Mouse (Mus musculus) left cerebral cortex, postnatal 36 days (tissue): ENCODE measurements around the gene Usp19. TPM values are rescaled to one million over a fixed set of nuclear protein-coding genes. Genes with fewer than 3 reads are reported as not detected.
A peak's percentile ranks its signal among the peaks of the same experiment; 100 is the strongest.

Experiments
- DNase-seq, 2 experiments: peaks; one replicate each; pipeline ENCODE4 v3.0.0; 2021 to 2022; ENCODE audit warnings: low spot score in 2 of 2, mixed read lengths in 1 of 2
- intact Hi-C: fragments of 180-260 bp; cut with DNase I; formaldehyde crosslinking; loops from one replicate; pipeline ENCODE4 v1.15.1; 2025
- total RNA-seq, 2 experiments: library from RNA; stranded (reverse); gene quantifications; 2 replicates each; pipeline ENCODE4 v1.2.3; 2021

Gene Usp19
- total RNA-seq, 2 experiments from 2014 or later: 124 to 154 TPM

DNA sequence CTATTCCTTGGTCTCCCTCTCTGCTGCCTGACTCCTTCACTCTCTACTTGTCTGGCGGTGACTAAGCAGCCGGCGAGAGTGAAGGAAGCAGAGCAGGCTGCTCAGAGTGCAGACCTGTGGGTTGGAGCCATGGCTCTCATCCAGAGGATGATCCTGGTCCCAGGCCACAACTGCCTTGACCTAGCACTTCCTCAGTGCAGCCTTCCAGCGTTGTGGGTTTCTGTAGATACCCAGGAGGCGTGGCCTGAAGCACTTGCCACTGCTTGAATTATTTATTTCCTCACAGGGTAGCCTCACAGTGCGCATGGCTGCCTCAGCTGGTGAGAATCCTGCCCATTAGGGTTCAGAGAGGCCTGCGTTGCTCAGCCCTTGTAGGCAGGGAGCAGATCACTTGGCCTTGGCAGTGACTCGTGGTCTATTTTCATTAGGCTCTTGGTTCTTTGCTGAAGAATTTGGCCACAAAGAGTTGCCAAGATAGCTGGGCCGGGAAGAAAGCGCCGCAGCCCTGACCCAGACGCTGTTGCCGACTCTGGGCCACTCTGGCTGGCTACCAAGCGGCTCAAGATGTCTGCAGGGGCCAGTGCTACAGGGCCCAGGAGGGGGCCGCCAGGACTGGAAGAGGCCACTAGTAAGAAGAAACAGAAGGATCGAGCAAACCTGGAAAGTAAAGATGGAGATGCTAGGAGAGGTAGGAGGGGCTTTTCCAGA lies 1.8 kb downstream of the Usp19 start:
- intact Hi-C loops: no loop called here
- no peak for DNase-seq

DNA sequence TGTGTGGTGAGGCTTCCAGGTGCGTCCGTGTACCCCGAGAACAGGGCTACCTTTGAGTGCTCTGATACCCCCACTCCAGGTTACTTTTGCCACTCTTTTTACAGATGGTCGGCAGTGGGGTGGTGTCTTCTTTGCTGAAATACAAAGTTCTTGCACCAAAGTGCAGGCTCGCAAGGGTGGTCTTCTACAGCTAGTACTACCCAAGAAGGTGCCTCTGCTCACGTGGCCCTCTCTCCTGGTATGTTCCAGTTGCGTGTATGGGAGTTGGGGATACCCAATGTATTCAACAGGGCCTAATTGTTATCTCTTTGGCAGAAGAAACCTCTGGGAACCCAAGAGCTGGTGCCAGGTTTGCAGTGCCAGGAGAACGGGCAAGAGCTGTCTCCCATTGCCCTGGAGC lies 2.8 kb downstream of the Usp19 start:
- intact Hi-C loops: no loop called here

DNA sequence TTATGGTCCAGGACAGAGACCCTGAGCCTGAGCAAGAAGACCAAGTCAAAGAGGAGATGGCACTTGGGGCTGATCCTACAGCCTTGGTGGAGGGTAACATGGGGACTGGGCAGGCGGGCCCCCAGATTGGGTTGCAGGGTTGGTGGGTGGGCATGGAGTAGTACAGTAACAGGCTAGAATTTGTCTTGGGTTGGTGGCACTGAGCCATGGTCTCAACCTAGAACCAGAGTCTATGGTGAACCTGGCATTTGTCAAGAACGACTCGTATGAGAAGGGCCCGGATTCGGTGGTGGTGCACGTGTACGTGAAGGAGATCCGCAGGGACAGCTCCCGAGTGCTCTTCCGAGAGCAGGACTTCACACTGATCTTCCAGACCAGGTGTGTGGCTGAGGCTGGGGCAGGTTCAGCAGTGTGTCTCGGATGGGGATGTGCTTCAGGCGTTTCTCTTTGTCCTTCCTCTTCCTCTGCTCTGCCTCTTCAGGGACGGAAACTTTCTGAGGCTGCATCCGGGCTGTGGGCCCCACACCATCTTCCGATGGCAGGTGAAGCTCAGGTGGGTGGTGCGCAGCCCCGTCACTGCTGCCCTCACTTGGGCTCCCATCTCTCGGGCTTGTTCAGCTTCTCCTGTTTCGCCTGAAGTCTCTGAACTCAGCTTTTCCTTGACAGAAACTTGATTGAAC lies 3.9 kb downstream of the Usp19 start:
- DNase-seq: no peak
- intact Hi-C loops: no loop called here

More for the DNA sequence above, 2.8 kb downstream of the Usp19 start:
- no peak for DNase-seq

DNA sequence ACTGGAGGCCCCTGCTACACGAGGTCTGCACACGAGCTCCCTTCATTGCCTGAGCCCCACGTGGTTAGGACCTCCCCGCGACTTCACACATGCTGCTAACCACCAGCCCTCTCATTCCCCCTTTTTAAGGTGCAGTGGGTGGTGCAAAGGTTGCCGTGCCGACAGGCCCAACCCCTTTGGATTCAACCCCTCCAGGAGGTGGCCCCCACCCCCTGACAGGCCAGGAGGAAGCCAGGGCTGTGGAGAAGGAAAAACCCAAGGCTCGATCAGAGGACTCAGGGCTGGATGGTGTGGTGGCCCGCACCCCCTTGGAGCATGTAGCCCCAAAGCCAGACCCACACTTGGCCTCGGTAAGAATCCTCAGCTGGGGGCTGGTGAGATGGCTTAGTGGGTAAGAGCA lies 4.5 kb downstream of the Usp19 start:
- intact Hi-C loops: loop anchor here (5.0 kb wide), 1 partner anchor 72 kb away; the partner anchor contains the start of genes Dalrd3 and Ndufaf3
- DNase-seq: no peak

DNA sequence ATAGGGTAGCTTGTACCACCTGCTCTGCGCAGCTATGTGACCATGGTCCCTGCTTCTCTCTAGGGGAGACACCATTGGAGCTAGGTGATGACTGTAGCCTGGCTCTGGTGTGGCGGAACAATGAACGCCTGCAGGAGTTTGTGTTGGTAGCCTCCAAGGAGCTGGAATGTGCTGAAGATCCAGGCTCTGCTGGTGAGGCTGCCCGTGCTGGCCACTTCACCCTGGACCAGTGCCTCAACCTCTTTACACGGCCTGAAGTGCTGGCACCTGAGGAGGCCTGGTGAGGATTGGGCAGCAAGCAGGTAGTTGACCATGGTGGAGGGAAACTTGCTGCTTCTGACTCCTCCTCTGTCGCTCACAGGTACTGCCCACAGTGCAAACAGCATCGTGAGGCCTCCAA lies 8.8 kb downstream of the Usp19 start:
- DNase-seq: no peak
- intact Hi-C loops: loop anchor here (5.0 kb wide), 1 partner anchor 68 kb away; the partner anchor contains the start of genes Dalrd3 and Ndufaf3

DNA sequence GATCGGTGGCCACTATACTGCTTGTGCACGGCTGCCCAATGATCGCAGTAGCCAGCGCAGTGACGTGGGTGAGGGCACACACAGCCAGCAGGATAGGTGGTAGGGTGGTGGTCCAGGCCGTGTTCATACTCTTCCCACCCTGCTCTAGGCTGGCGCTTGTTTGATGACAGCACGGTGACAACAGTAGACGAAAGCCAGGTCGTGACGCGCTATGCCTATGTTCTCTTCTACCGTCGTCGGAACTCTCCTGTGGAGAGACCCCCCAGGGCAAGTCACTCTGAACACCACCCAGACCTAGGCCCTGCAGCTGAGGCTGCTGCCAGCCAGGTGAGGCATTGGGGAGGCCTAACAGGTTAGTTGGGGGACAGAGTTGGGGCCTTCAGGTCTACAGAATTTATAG lies 9.5 kb downstream of the Usp19 start:
- intact Hi-C loops: loop anchor here (5.0 kb wide), 1 partner anchor 67 kb away; the partner anchor contains the start of genes Dalrd3 and Ndufaf3
- DNase-seq: no peak

DNA sequence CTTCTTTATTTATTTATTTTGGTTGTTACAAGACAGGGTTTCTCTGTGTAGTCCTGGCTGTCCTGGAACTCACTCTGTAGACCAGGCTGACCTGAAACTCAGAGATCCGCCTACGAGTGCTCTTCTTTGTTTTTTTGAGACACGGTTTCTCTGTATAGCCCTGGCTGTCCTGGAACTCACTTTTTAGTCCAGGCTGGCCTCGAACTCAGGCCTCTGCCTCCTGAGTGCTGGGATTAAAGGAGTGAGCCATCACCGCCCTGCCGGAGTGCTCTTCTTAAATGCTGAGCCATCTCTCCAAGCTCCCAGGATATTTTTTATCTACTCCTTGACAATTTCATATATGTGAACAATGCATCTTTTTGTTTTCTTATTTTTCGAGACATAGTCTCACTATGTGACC lies 16.5 kb downstream of the Usp19 start:
- intact Hi-C loops: no loop called here

DNA sequence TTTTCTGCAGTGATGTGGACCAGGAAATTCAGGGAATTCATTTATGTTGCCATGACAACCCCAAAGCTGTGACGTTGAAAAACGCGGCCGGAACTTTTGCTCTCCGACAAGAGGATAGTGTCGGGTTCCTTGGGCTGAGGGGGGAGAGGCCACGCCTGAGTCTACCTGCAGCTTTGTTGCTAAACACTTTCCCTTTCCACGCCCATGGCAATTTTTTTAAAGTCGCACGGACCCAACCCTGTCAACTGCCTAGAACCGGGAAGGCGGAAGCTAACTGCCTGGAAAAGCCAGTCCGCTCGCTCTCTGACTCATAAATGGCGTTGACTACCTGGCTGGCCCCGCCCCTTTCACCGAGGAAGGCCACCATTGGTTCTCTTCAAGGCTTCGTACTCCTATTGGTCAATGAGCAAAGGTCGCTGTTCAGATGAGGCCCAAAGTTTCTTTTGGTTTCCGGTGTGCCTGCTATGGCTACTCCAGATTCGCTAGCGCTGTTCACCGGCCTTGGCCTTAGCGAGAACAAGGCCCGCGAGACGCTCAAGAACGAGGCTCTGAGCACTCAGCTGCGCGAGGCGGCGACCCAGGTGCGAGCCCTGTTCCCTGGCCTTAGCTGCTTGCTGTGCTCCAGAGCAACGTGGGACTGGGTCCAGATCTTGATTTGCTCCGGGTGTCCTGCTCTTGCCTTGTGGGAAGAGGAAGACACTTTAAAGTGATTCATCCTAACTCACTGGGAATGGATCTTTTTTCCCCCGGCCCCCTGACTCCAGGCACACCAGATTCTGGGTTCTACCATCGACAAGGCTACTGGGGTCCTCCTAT lies 17.4 kb downstream of the Usp19 start, which contains the start of gene Qars:
Gene Qars (plus strand): TSS at position 88 of the 816 bp plus-strand sequence.
- intact Hi-C loops: loop anchor here (1.0 kb wide), 1 partner anchor 8 kb away; the partner anchor contains the start of gene Qrich1
- peak; percentile 92 for DNase-seq

More for the DNA sequence above, 16.5 kb downstream of the Usp19 start:
- DNase-seq: no peak

DNA sequence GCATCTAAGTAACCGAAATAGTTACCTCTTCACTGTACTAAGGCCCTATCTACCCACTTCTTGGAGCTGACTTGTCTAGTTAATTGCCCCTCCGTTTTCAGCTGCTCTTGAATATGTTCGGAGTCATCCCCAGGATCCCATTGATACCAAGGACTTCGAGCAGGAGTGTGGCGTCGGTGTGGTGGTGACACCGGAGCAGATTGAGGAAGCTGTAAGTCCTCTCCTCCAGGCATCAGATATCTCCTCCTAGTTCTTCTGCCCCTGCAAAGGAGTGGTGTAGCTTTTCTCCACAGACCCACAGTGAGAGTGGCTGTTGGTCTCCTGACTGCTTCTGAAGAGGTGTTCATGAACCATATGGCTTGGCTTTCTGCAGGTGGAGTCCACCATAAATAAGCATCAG lies 18.4 kb downstream of the Usp19 start:
- no peak for DNase-seq
- intact Hi-C loops: loop anchor here (1.0 kb wide), 1 partner anchor 8 kb away; the partner anchor contains the start of gene Qrich1

DNA sequence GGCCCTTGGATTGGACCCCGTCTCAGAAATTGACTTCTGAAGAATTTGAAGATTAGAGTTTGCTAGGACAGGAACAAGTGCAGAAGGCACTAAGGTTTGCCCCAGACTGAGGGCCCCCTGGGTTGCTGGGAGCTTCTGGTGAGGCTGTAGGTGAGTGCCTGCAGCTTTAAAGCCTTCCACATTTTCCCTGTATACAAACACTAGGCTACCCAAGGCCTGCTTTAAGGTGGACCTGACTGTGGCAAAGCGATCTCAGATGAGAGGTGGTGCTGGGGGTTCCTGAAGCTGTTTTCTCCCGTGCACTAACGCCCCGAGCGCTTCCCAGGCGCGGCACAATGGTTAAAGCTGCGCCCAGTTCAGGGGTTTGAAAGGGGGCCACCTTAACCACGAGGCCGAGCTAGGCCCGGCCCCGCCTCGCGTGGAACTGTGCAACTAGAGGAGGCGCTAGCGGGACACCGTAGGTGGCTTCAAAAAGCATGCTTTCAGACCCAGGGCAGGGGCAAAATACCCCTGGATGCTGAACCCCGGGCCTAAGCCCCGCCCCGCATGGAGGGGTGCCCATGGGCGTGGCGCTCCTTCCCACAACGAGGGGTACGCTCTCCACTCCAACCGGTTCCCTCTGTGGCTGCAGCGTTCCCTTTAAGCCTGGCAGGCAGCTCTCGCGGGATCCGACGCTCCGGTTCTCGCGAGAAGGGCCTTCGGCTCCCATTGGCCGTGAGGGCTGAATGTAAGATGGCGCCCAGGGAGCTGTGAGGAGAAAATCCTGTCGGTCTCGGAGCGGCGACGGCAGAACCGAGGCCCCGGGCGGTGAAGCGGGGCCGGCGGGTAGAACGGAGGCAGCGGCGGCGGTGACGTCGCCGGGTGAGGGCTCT lies 26.2 kb downstream of the Usp19 start, which contains the start of gene Qrich1:
Gene Qrich1 (plus strand): TSS at position 427 of the 872 bp plus-strand sequence.
- DNase-seq: peak; percentile 93 to 97
- intact Hi-C loops: loop anchor here (1.0 to 5.0 kb wide), 2 partner anchors 8 to 209 kb away; partner anchors contain the start of genes Rhoa and Tcta

DNA sequence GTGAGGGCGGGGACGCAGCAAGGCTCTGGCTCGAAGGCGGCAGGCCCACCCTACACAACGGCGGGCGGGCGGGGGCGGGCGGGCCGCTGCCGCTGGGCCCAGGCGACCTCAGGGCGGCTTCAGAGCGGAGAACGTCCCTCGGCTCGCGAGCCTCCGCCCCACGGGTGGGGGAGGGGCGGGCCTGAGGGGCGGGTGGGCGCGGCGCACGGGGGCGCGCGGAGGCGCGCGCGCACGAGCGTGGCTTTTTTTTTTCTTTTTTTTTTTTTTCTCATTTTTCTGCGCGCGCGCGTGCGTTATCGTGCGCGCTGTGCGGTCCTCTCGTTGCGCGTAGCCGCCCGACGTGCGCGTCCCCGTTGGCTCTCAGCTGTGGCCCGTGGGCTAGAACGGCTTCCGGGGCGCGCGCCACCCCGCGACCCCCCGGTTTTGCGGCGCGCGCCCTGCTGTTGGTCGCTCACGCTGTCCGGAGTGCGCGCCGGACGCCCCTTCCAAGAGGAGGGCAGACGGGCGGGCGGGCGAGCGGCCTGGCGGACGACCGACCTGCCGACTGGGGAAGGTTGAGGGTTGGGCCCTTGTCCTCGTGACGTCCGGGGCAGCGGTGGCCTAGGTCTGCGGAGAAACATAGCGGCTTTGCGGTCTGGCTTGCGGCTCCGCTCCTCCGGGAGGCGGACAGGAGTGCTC lies 27.0 kb downstream of the Usp19 start:
- DNase-seq: peak; percentile 83 to 87
- intact Hi-C loops: loop anchor here (5.0 kb wide), 1 partner anchor 210 kb away; the partner anchor contains the start of genes Rhoa and Tcta

DNA sequence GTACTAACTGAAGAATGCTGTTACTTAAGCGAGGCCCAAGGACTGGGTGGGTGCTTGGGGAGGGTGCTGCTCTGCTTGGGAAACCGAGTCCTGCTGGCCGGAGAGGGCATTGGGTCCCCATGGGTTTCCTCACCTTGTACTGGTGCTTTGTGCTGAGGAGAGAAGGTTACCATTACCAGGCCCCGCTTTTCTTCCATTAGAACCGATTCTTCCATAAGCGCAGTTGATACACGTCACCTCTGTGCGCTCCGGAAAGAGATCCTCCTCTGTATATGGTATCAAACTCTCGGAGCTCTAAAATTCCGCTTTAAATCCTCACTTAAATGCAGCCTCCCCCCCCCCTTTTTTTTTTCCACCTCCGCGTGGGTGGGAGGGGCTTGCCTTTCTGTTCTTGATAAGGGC lies 27.5 kb downstream of the Usp19 start:
- intact Hi-C loops: loop anchor here (5.0 kb wide), 1 partner anchor 211 kb away; the partner anchor contains the start of genes Rhoa and Tcta
- peak in 1 of 2 experiments; percentile 46 for DNase-seq

DNA sequence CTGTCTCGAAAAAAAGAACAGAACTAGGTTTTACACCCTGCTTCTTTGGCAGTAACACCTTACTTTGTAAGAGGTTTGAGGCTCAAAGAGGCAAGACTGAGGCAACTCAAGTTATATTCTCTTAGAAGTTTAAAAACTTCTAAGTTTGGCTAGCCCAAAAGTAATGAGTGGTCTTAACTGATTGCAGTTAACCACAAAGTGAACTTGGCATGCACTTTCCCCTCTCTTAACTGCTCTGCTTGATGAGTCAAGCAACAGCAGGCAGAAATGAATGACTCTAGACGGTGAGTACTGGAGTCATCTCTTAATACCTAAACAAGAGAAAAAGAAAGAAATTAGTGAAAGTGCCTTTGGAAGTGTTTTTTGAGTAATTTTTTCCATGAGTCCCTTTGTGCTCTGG lies 31.2 kb downstream of the Usp19 start:
- DNase-seq: no peak
- intact Hi-C loops: no loop called here

DNA sequence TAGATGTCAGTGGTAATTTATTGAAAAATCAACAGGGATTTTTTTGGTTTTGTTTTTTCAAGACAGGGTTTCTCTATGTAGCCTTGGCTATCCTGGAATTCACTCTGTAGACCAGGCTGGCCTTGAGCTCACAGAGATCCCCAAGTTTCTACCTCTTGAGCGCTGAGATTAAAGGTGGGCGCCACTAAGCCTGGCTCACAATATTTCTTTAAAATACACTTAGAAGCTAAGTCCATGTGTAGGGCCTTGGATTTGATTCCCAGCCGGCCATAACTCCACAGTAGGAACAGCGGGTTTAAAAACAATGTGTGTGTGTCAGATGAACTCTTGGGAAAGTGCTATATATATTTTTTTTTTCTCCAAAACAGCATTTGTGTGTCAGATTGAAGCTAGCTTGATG lies 32.9 kb downstream of the Usp19 start:
- intact Hi-C loops: no loop called here

DNA sequence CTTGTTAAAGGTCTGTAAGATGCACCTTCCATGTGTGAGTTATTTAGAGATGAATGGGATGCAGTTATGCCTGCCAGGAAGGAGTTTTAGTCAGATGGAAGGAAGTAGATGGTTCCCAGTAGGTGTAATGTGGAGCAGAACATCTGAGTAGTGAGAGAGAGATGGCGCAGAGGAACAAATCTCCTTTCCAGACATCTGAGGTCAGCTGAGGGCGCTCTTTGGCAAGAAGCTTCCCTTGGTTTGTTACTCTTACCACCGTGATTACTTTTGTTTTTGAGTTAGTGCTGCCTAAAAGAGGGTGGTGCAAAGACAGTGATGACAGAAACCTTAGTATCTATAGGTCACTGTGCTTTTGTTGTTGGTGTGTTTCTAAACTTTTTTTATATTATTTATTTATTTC lies 35.0 kb downstream of the Usp19 start:
- no peak for DNase-seq
- intact Hi-C loops: no loop called here

More for the DNA sequence above, 32.9 kb downstream of the Usp19 start:
- no peak for DNase-seq

DNA sequence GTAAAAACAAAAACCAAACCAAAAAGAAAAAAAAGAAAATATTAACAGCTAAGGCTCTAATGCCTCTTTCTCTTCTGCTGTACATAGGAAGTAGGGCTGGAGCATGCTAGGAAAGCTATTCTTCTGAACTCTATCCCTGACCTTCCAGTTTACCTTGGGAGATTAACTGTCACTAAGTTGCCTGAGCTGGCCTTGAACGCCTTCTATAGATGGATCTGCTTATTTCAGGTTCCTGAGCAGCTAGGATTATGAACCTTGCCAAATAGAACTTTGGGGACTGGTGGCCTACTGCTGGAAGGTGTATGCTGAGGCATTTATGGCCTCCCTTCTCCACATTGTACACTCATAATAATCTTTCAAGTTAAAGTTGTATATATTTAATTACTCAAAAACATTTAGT lies 40.6 kb downstream of the Usp19 start:
- intact Hi-C loops: no loop called here
- no peak for DNase-seq

DNA sequence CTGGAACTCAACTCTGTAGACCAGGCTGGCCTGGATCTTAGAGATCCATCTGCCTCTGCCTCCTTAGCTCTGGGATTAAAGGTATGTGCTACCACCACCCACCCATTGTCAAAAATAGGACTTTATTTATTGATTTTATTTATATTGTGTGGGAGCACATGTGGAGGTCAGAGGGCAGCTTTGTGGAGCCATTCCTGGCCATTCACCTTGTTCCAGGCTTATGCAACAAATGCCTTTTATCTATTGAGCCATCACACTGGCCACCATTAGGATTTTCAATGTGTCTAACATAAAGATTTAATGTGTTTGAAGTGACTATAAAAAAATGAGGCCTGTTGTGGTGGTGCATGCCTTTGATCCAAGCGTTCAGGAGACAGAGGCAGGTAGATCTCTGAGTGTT lies 41.1 kb downstream of the Usp19 start:
- no peak for DNase-seq
- intact Hi-C loops: no loop called here

DNA sequence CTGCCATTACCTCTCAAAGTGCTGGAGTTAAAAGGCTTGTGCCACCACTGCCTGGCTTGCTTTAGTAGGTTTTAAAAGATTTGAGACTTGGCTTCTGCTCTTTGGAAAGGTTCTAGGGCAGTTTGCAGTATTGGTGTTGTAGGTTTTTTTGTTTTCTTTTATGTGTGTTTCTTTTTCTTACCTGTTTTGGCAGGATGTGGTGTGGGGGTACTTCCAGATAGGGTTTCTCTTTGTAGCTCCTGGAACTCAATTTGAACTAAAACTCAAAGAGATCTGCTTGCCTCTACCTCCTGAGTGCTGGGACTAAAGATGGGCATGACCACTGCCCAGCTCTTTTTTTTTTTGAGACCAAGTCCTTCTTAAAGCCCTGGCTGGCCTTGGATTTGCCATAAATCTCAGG lies 50.4 kb downstream of the Usp19 start:
- DNase-seq: no peak
- intact Hi-C loops: no loop called here
